8 mouse cellular contexts compared by ENCODE assay signal in genomic region chr17:12742151-12742908, GRCm38 (mm10). TPM values are rescaled to one million over a fixed set of nuclear protein-coding genes. Genes with fewer than 3 reads are reported as not detected.
DNase-seq lines count a peak whose midpoint lies in the region; ATAC-seq and TF ChIP-seq lines count a peak whose summit lies in the region.

No protein-coding gene starts in this region.

- peak; percentile 34 for DNase-seq in adrenal gland, postnatal 10 days
- no peak for DNase-seq in adrenal gland, postnatal 36 days
- no peak for DNase-seq in thymus, adult 2 months
- DNase-seq in thymus, postnatal 0 days (ENCODE audit: low spot score), result no peak
- DNase-seq in layer of hippocampus, adult 18-20 months (ENCODE audit: low spot score in 2 of 2), result no peak
- no peak for DNase-seq in gastrocnemius, postnatal 14 days

- no peaks in the 10 kb centered on the region for H3K27me3 ChIP-seq in thymus, adult 2 months (ENCODE audit: control insufficient read depth, insufficient read depth, low read length)
- no peaks in the 10 kb centered on the region for H3K27me3 ChIP-seq in hindbrain, embryonic 16.5 days (replicated peaks; ENCODE audit: control insufficient read depth, insufficient read depth, low read length)
- H3K27me3 ChIP-seq in midbrain, embryonic 12.5 days, result peaks cover 6% of the 10 kb centered on the region; the same call in 1 of the 2 replicates

- H3K4me3 ChIP-seq in thymus, adult 2 months (ENCODE audit: control insufficient read depth, insufficient read depth, low read length), result peak overlapping the region; percentile 88
- H3K4me3 ChIP-seq in hindbrain, embryonic 16.5 days (ENCODE audit: low read length), result peak overlapping the region; percentile 47
- H3K4me3 ChIP-seq in midbrain, embryonic 12.5 days, result peak overlapping the region; percentile 48

- peak overlapping the region; percentile 12; the same call in 1 of the 2 replicates for H3K27ac ChIP-seq in thymus, adult 2 months (ENCODE audit: control insufficient read depth, insufficient read depth, low read length)
- no peak overlapping the region for H3K27ac ChIP-seq in hindbrain, embryonic 16.5 days (ENCODE audit: low read depth, low read length)
- no peak overlapping the region for H3K27ac ChIP-seq in midbrain, embryonic 12.5 days (replicated peaks)

- peaks cover 33% of the 10 kb centered on the region for H3K4me1 ChIP-seq in thymus, adult 2 months (replicated peaks; ENCODE audit: control insufficient read depth, insufficient read depth, low read length)
- H3K4me1 ChIP-seq in hindbrain, embryonic 16.5 days (ENCODE audit: control insufficient read depth, insufficient read depth, low read depth, low read length), result no peaks in the 10 kb centered on the region
- H3K4me1 ChIP-seq in midbrain, embryonic 12.5 days, result no peaks in the 10 kb centered on the region

- TF ChIP-seq CTCF in thymus, adult 2 months (IDR thresholded peaks at IDR 0.05; ENCODE audit: borderline replicate concordance, control insufficient read depth, extremely low read depth, insufficient read depth, low read length, poor library complexity), result no peak

- H3K36me3 ChIP-seq in thymus, adult 2 months (ENCODE audit: control insufficient read depth, insufficient read depth, low read length), result no peaks in the 10 kb centered on the region
- H3K36me3 ChIP-seq in hindbrain, embryonic 16.5 days (ENCODE audit: control insufficient read depth, insufficient read depth, low read length), result peaks cover 26% of the 10 kb centered on the region
- H3K36me3 ChIP-seq in midbrain, embryonic 12.5 days, result peaks cover 49% of the 10 kb centered on the region

- no peak for TF ChIP-seq POLR2A in thymus, adult 2 months (IDR thresholded peaks at IDR 0.05; ENCODE audit: control insufficient read depth, extremely low read depth, insufficient read depth, low read length, poor library complexity)

- intact Hi-C loops in gastrocnemius, postnatal 14 days (cut with DNase I; ENCODE audit: low total_unique reads), result no loop called here

- WGBS in thymus, adult 2 months, result 51% methylated on average over 38 of the region's 38 CpGs
- 53% methylated on average over 38 of the region's 38 CpGs for WGBS in hindbrain, embryonic 16.5 days
- WGBS in midbrain, embryonic 12.5 days, result 52% methylated on average over 38 of the region's 38 CpGs

- H3K9me3 ChIP-seq in hindbrain, embryonic 16.5 days (ENCODE audit: control insufficient read depth, low read length), result peaks cover 23% of the 10 kb centered on the region
- H3K9me3 ChIP-seq in midbrain, embryonic 12.5 days, result peaks cover 20% of the 10 kb centered on the region

- H3K9ac ChIP-seq in hindbrain, embryonic 16.5 days (ENCODE audit: low read depth, low read length), result peak overlapping the region; percentile 58
- peak overlapping the region; percentile 58 for H3K9ac ChIP-seq in midbrain, embryonic 12.5 days (replicated peaks)

- peak; percentile 34; the same call in 1 of the 2 replicates for ATAC-seq in hindbrain, embryonic 16.5 days
- ATAC-seq in midbrain, embryonic 12.5 days (ENCODE audit: low FRiP score, low read depth), result peak; percentile 36; the same call in 1 of the 2 replicates

- peak overlapping the region; percentile 58 for H3K4me2 ChIP-seq in hindbrain, embryonic 16.5 days (ENCODE audit: low read length)
- H3K4me2 ChIP-seq in midbrain, embryonic 12.5 days (replicated peaks), result peak overlapping the region; percentile 71

RNA-seq across cellular contexts. Expression of gene Igf2r, which starts 27.1 kb away (rescaled TPM):
- 10 to 100 TPM; 60.7 to 77.0 TPM for total RNA-seq in adrenal gland, postnatal 10 days (2021)
- 10 to 100 TPM; 76.5 to 97.4 TPM for total RNA-seq in adrenal gland, postnatal 36 days (2021)
- polyA plus RNA-seq in thymus, adult 2 months (2012; rRNA removed), result 27.7 and 31.8 TPM in 2 replicates
- polyA plus RNA-seq in thymus, postnatal 0 days (2015; fragmentation: Nextera tagmentation; extraction: Ambion mirVana), result 8.9 and 9.7 TPM in 2 replicates
- polyA plus RNA-seq in hindbrain, embryonic 16.5 days (2015; fragmentation: Nextera tagmentation; extraction: Ambion mirVana), result 6.4 and 10.1 TPM in 2 replicates
- 20.4 and 20.7 TPM in 2 replicates for polyA plus RNA-seq in midbrain, embryonic 12.5 days (2016; fragmentation: Nextera tagmentation; extraction: Ambion mirVana)
- total RNA-seq in layer of hippocampus, adult 18-20 months (2021), result 10 to 100 TPM; 27.4 to 27.8 TPM
- 10 to 100 TPM; 64.3 to 72.6 TPM for total RNA-seq in gastrocnemius, postnatal 14 days (2021)
